Mouse (Mus musculus): ENCODE data around the gene Ffar3. TPM values are rescaled to one million over a fixed set of nuclear protein-coding genes. Genes with fewer than 3 reads are reported as not detected.

Gene Ffar3
- polyA plus RNA-seq, 1 experiment from 2014 or later = not detected

GRCm38 (mm10) chr7:30820131-30820530, 35.8 kb downstream of the Ffar3 start:
- no peak overlapping the region for H3K4me2 ChIP-seq
- H3K27ac ChIP-seq (ENCODE audit: low read depth) = no peak overlapping the region
- H3K4me3 ChIP-seq (ENCODE audit: low read depth, low read length) = no peak overlapping the region
- WGBS = 42% methylated on average over 6 of the region's 6 CpGs
- no peak overlapping the region for H3K9ac ChIP-seq
- DNase-seq (peak; percentile 26), ATAC-seq (ENCODE audit: insufficient read depth) (no peak)
- no peaks in the 10 kb centered on the region for H3K36me3 ChIP-seq (ENCODE audit: insufficient read depth)
- H3K4me1 ChIP-seq (ENCODE audit: insufficient read depth) = no peaks in the 10 kb centered on the region
- H3K27me3 ChIP-seq (ENCODE audit: insufficient read depth, low read length) = no peaks in the 10 kb centered on the region
- TF ChIP-seq CTCF (IDR thresholded peaks at IDR 0.05; ENCODE audit: low read depth) = no peak
- no peaks in the 10 kb centered on the region for H3K9me3 ChIP-seq (ENCODE audit: low read depth, low read length)

- Histone ChIP-seq H3K4me1 (ENCODE audit: insufficient read depth) (0 out of 2 replicates have a peak, but pooled peaks cover 3% of the 10 kb centered on the region), H3K9ac (no peak overlapping the region), H3K9me3 (ENCODE audit: low read depth, low read length) (no peaks in the 10 kb centered on the region), H3K4me3 (ENCODE audit: low read depth, low read length) (no peak overlapping the region), H3K36me3 (ENCODE audit: insufficient read depth) (no peaks in the 10 kb centered on the region), H3K27ac (ENCODE audit: low read depth) (peak overlapping the region; percentile 24; the same call in 1 of the 2 replicates), H3K27me3 (ENCODE audit: insufficient read depth, low read length) (no peaks in the 10 kb centered on the region), H3K4me2 (no peak overlapping the region)
- 49% methylated on average over 6 of the region's 6 CpGs for WGBS
- TF ChIP-seq CTCF (IDR thresholded peaks at IDR 0.05; ENCODE audit: low read depth) = no peak
- no peak; the same call in 1 of the 2 replicates for ATAC-seq (ENCODE audit: insufficient read depth)
- DNase-seq = no peak
Observed at GRCm38 (mm10) chr7:30812291-30812807, 43.6 kb downstream of the Ffar3 start.

GRCm38 (mm10) chr7:30811757-30812290, 44.2 kb downstream of the Ffar3 start:
- H3K4me2 ChIP-seq = no peak overlapping the region
- 34% methylated on average over 9 of the region's 9 CpGs for WGBS
- ATAC-seq (ENCODE audit: insufficient read depth) (no peak), DNase-seq (no peak)
- no peak overlapping the region for H3K4me3 ChIP-seq (ENCODE audit: low read depth, low read length)
- H3K4me1 ChIP-seq (ENCODE audit: insufficient read depth) = 0 out of 2 replicates have a peak, but pooled peaks cover 3% of the 10 kb centered on the region
- no peaks in the 10 kb centered on the region for H3K9me3 ChIP-seq (ENCODE audit: low read depth, low read length)
- TF ChIP-seq CTCF (IDR thresholded peaks at IDR 0.05; ENCODE audit: low read depth) = no peak
- no peak overlapping the region for H3K9ac ChIP-seq
- H3K27ac ChIP-seq (ENCODE audit: low read depth) = no peak overlapping the region
- H3K36me3 ChIP-seq (ENCODE audit: insufficient read depth) = no peaks in the 10 kb centered on the region
- H3K27me3 ChIP-seq (ENCODE audit: insufficient read depth, low read length) = no peaks in the 10 kb centered on the region

GRCm38 (mm10) chr7:30810319-30810718, 45.7 kb downstream of the Ffar3 start:
- WGBS = 53% methylated on average over 6 of the region's 6 CpGs
- Histone ChIP-seq H3K4me1 (ENCODE audit: insufficient read depth) (0 out of 2 replicates have a peak, but pooled peaks cover 3% of the 10 kb centered on the region), H3K9me3 (ENCODE audit: low read depth, low read length) (no peaks in the 10 kb centered on the region), H3K36me3 (ENCODE audit: insufficient read depth) (no peaks in the 10 kb centered on the region), H3K4me3 (ENCODE audit: low read depth, low read length) (no peak overlapping the region), H3K4me2 (no peak overlapping the region), H3K9ac (no peak overlapping the region), H3K27ac (ENCODE audit: low read depth) (no peak overlapping the region), H3K27me3 (ENCODE audit: insufficient read depth, low read length) (no peaks in the 10 kb centered on the region)
- DNase-seq (peak; percentile 16), ATAC-seq (ENCODE audit: insufficient read depth) (no peak)
- peak; percentile 31; the same call in 1 of the 2 replicates for TF ChIP-seq CTCF (IDR thresholded peaks at IDR 0.05; ENCODE audit: low read depth)

- no peaks in the 10 kb centered on the region for H3K27me3 ChIP-seq (ENCODE audit: insufficient read depth, low read length)
- H3K9me3 ChIP-seq (ENCODE audit: low read depth, low read length) = no peaks in the 10 kb centered on the region
- H3K9ac ChIP-seq = no peak overlapping the region
- no peaks in the 10 kb centered on the region for H3K36me3 ChIP-seq (ENCODE audit: insufficient read depth)
- DNase-seq (peak; percentile 17), ATAC-seq (ENCODE audit: insufficient read depth) (no peak)
- H3K4me2 ChIP-seq = no peak overlapping the region
- peak; percentile 45; the same call in 1 of the 2 replicates for TF ChIP-seq CTCF (IDR thresholded peaks at IDR 0.05; ENCODE audit: low read depth)
- H3K4me1 ChIP-seq (ENCODE audit: insufficient read depth) = no peaks in the 10 kb centered on the region
- WGBS = 48% methylated on average over 6 of the region's 6 CpGs
- no peak overlapping the region for H3K27ac ChIP-seq (ENCODE audit: low read depth)
- H3K4me3 ChIP-seq (ENCODE audit: low read depth, low read length) = no peak overlapping the region
Observed at GRCm38 (mm10) chr7:30805924-30806323, 50.1 kb downstream of the Ffar3 start.

Other genes with a start within 250 kb of the Ffar3 start
- 0.46 and 0.51 TPM in 2 replicates for gene Upk1a, start 243.3 kb downstream of the Ffar3 start, polyA plus RNA-seq (2014; fragmentation: Nextera tagmentation; extraction: Ambion mirVana)
- 855 and 914 TPM in 2 replicates for gene Cox6b1, start 230.0 kb downstream of the Ffar3 start, polyA plus RNA-seq (2014; fragmentation: Nextera tagmentation; extraction: Ambion mirVana)
- gene Etv2, start 220.3 kb downstream of the Ffar3 start, polyA plus RNA-seq (2014; fragmentation: Nextera tagmentation; extraction: Ambion mirVana) = not detected in 2 replicates
- 115 and 117 TPM in 2 replicates for gene Rbm42, start 205.9 kb downstream of the Ffar3 start, polyA plus RNA-seq (2014; fragmentation: Nextera tagmentation; extraction: Ambion mirVana)
- gene Haus5, start 191.2 kb downstream of the Ffar3 start, polyA plus RNA-seq (2014; fragmentation: Nextera tagmentation; extraction: Ambion mirVana) = 63.5 TPM in 2 replicates
- not detected in 2 replicates for gene Pmis2, start 184.6 kb downstream of the Ffar3 start, polyA plus RNA-seq (2014; fragmentation: Nextera tagmentation; extraction: Ambion mirVana)
- gene 2200002J24Rik, start 157.3 kb downstream of the Ffar3 start, polyA plus RNA-seq (2014; fragmentation: Nextera tagmentation; extraction: Ambion mirVana) = 0.34 and 0.46 TPM in 2 replicates
- 0.23 and 0.42 TPM in 2 replicates for gene Atp4a, start 144.0 kb downstream of the Ffar3 start, polyA plus RNA-seq (2014; fragmentation: Nextera tagmentation; extraction: Ambion mirVana)
- gene Tmem147, start 126.6 kb downstream of the Ffar3 start, polyA plus RNA-seq (2014; fragmentation: Nextera tagmentation; extraction: Ambion mirVana) = 169 and 179 TPM in 2 replicates
- gene Gapdhs, start 112.5 kb downstream of the Ffar3 start, polyA plus RNA-seq (2014; fragmentation: Nextera tagmentation; extraction: Ambion mirVana) = 0.68 and 0.91 TPM in 2 replicates
- 0.34 and 1.3 TPM in 2 replicates for gene Sbsn, start 104.7 kb downstream of the Ffar3 start, polyA plus RNA-seq (2014; fragmentation: Nextera tagmentation; extraction: Ambion mirVana)
- gene Dmkn, start 92.4 kb downstream of the Ffar3 start, polyA plus RNA-seq (2014; fragmentation: Nextera tagmentation; extraction: Ambion mirVana) = 2.4 TPM in 2 replicates
- gene Krtdap, start 68.3 kb downstream of the Ffar3 start, polyA plus RNA-seq (2014; fragmentation: Nextera tagmentation; extraction: Ambion mirVana) = not detected in 2 replicates
- 0.20 and 0.39 TPM in 2 replicates for gene Ffar2, start 32.4 kb downstream of the Ffar3 start, polyA plus RNA-seq (2014; fragmentation: Nextera tagmentation; extraction: Ambion mirVana)
- not detected in 2 replicates for gene Ffar1, start 5.4 kb upstream of the Ffar3 start, polyA plus RNA-seq (2014; fragmentation: Nextera tagmentation; extraction: Ambion mirVana)
- 0.32 TPM in 1 of 2 replicates, not detected in the other for gene Cd22, start 24.2 kb upstream of the Ffar3 start, polyA plus RNA-seq (2014; fragmentation: Nextera tagmentation; extraction: Ambion mirVana)
- gene Mag, start 58.7 kb upstream of the Ffar3 start, polyA plus RNA-seq (2014; fragmentation: Nextera tagmentation; extraction: Ambion mirVana) = 0.12 and 0.25 TPM in 2 replicates
- gene Hamp2, start 68.5 kb upstream of the Ffar3 start, polyA plus RNA-seq (2014; fragmentation: Nextera tagmentation; extraction: Ambion mirVana) = not detected in 2 replicates
- gene Hamp, start 87.9 kb upstream of the Ffar3 start, polyA plus RNA-seq (2014; fragmentation: Nextera tagmentation; extraction: Ambion mirVana) = not detected in 2 replicates
- gene Usf2, start 100.6 kb upstream of the Ffar3 start, polyA plus RNA-seq (2014; fragmentation: Nextera tagmentation; extraction: Ambion mirVana) = 21.8 and 23.3 TPM in 2 replicates
- gene Lsr, start 117.3 kb upstream of the Ffar3 start, polyA plus RNA-seq (2014; fragmentation: Nextera tagmentation; extraction: Ambion mirVana) = 66.2 and 67.4 TPM in 2 replicates
- gene Fam187b, start 117.6 kb upstream of the Ffar3 start, polyA plus RNA-seq (2014; fragmentation: Nextera tagmentation; extraction: Ambion mirVana) = 3.6 and 4.9 TPM in 2 replicates
- gene Fxyd5, start 186.3 kb upstream of the Ffar3 start, polyA plus RNA-seq (2014; fragmentation: Nextera tagmentation; extraction: Ambion mirVana) = 40.4 and 43.9 TPM in 2 replicates
- gene Fxyd7, start 195.3 kb upstream of the Ffar3 start, polyA plus RNA-seq (2014; fragmentation: Nextera tagmentation; extraction: Ambion mirVana) = 9.1 and 9.8 TPM in 2 replicates
- gene Fxyd1, start 201.0 kb upstream of the Ffar3 start, polyA plus RNA-seq (2014; fragmentation: Nextera tagmentation; extraction: Ambion mirVana) = 51.4 and 56.6 TPM in 2 replicates
- gene Lgi4, start 203.2 kb upstream of the Ffar3 start, polyA plus RNA-seq (2014; fragmentation: Nextera tagmentation; extraction: Ambion mirVana) = 0.13 and 0.38 TPM in 2 replicates
- 30.7 and 34.0 TPM in 2 replicates for gene Fxyd3, start 220.5 kb upstream of the Ffar3 start, polyA plus RNA-seq (2014; fragmentation: Nextera tagmentation; extraction: Ambion mirVana)

Measured in lung, embryonic 14.5 days (tissue).